ENCODE assay signal across 14 mouse cellular contexts in genomic region chr11:102008954-102009637, GRCm38 (mm10). TPM values are rescaled to one million over a fixed set of nuclear protein-coding genes. Genes with fewer than 3 reads are reported as not detected.
A peak's percentile ranks its signal among the peaks of the same experiment; 100 is the strongest.
DNase-seq lines count a peak whose midpoint lies in the region; ATAC-seq lines count a peak whose summit lies in the region.
"Had no signal": no experiment of that assay in that cellular context is flagged by ENCODE, and none has a peak within 500 bp of the region (broad histone marks: within the 10 kb centered on the region; RNA-seq: fewer than 3 reads in every experiment).

No protein-coding gene starts in this region.

- H3K27ac ChIP-seq in heart, embryonic 13.5 days (replicated peaks), result no peak overlapping the region
- H3K27ac ChIP-seq in midbrain, embryonic 11.5 days (ENCODE audit: low read depth, low read length), result peak overlapping the region; percentile 3; the same call in 1 of the 2 replicates
- no peak overlapping the region for H3K27ac ChIP-seq in midbrain, embryonic 15.5 days
- H3K27ac ChIP-seq in limb, embryonic 10.5 days, result peak overlapping the region; percentile 76

- H3K4me1 ChIP-seq in heart, embryonic 13.5 days, result 0 out of 2 replicates have a peak, but pooled peaks cover 4% of the 10 kb centered on the region
- H3K4me1 ChIP-seq in midbrain, embryonic 11.5 days (ENCODE audit: control insufficient read depth, insufficient read depth, low read length), result no peaks in the 10 kb centered on the region
- H3K4me1 ChIP-seq in midbrain, embryonic 15.5 days, result no peaks in the 10 kb centered on the region; the same call in 1 of the 2 replicates
- peaks cover 18% of the 10 kb centered on the region for H3K4me1 ChIP-seq in limb, embryonic 10.5 days

- no peak for DNase-seq in heart, adult 8-10 months (ENCODE audit: low spot score)
- no peak for DNase-seq in midbrain, embryonic 11.5 days (ENCODE audit: low spot score, missing footprints)
- DNase-seq in limb, embryonic 10.5 days (ENCODE audit: low spot score), result no peak
- peak; percentile 14 for DNase-seq in splenic B cell, adult 2 months (ENCODE audit: low read depth, low spot score)
- DNase-seq in layer of hippocampus, postnatal 14 days (ENCODE audit: low spot score in 2 of 2), result no peak
- DNase-seq: thymus, postnatal 36 days had no signal

- no peak overlapping the region for H3K9ac ChIP-seq in heart, embryonic 13.5 days
- H3K9ac ChIP-seq in midbrain, embryonic 11.5 days (ENCODE audit: low read length), result no peak overlapping the region
- no peak overlapping the region for H3K9ac ChIP-seq in midbrain, embryonic 15.5 days

- no peak overlapping the region for H3K4me2 ChIP-seq in heart, embryonic 13.5 days
- no peak overlapping the region for H3K4me2 ChIP-seq in midbrain, embryonic 11.5 days
- H3K4me2 ChIP-seq in midbrain, embryonic 15.5 days, result no peak overlapping the region

- peak; percentile 48; the same call in 1 of the 2 replicates for ATAC-seq in heart, embryonic 13.5 days (ENCODE audit: extremely low read depth, insufficient number of reproducible peaks, low FRiP score, low TSS enrichment)
- ATAC-seq in midbrain, embryonic 11.5 days (ENCODE audit: low FRiP score), result no peak
- ATAC-seq in midbrain, embryonic 15.5 days (replicated peaks), result no peak
- no peak for ATAC-seq in megakaryocyte, adult 5-6 weeks (ENCODE audit: poor library complexity, severe bottlenecking)

- H3K27me3 ChIP-seq in heart, embryonic 13.5 days (replicated peaks), result 0 out of 2 replicates have a peak, but pooled peaks cover 3% of the 10 kb centered on the region
- no peaks in the 10 kb centered on the region for H3K27me3 ChIP-seq in midbrain, embryonic 11.5 days (ENCODE audit: control insufficient read depth, insufficient read depth, low read length)
- no peaks in the 10 kb centered on the region for H3K27me3 ChIP-seq in midbrain, embryonic 15.5 days (replicated peaks)
- H3K27me3 ChIP-seq in limb, embryonic 10.5 days (ENCODE audit: low read depth, poor library complexity, severe bottlenecking), result no peaks in the 10 kb centered on the region
- no peaks in the 10 kb centered on the region for H3K27me3 ChIP-seq in splenic B cell, adult 2 months (ENCODE audit: control insufficient read depth, insufficient read depth, low read length, poor library complexity, severe bottlenecking)

- peaks cover 18% of the 10 kb centered on the region; the same call in 1 of the 2 replicates for H3K36me3 ChIP-seq in heart, embryonic 13.5 days
- peaks cover 5% of the 10 kb centered on the region; the same call in 1 of the 2 replicates for H3K36me3 ChIP-seq in midbrain, embryonic 11.5 days (ENCODE audit: control insufficient read depth, insufficient read depth, low read length)
- peaks cover 34% of the 10 kb centered on the region for H3K36me3 ChIP-seq in midbrain, embryonic 15.5 days (replicated peaks)
- H3K36me3 ChIP-seq in limb, embryonic 10.5 days, result peaks cover 99% of the 10 kb centered on the region
- H3K36me3 ChIP-seq in splenic B cell, adult 2 months (ENCODE audit: control insufficient read depth, insufficient read depth, low read length, poor library complexity, severe bottlenecking), result no peaks in the 10 kb centered on the region

- no peak overlapping the region for H3K4me3 ChIP-seq in heart, embryonic 13.5 days
- no peak overlapping the region for H3K4me3 ChIP-seq in midbrain, embryonic 11.5 days (ENCODE audit: low read depth, low read length)
- H3K4me3 ChIP-seq in midbrain, embryonic 15.5 days, result no peak overlapping the region
- H3K4me3 ChIP-seq in limb, embryonic 10.5 days, result no peak overlapping the region
- H3K4me3 ChIP-seq: erythroblast, embryonic 14.5 days had no signal

- WGBS in heart, embryonic 13.5 days, result 58% methylated on average over 15 of the region's 15 CpGs
- WGBS in midbrain, embryonic 11.5 days, result 89% methylated on average over 15 of the region's 15 CpGs
- 84% methylated on average over 15 of the region's 15 CpGs for WGBS in midbrain, embryonic 15.5 days
- 89% methylated on average over 15 of the region's 15 CpGs for WGBS in limb, embryonic 10.5 days

- no peaks in the 10 kb centered on the region for H3K9me3 ChIP-seq in heart, embryonic 13.5 days
- H3K9me3 ChIP-seq in midbrain, embryonic 11.5 days (ENCODE audit: control insufficient read depth, low read length), result no peaks in the 10 kb centered on the region
- H3K9me3 ChIP-seq in midbrain, embryonic 15.5 days, result no peaks in the 10 kb centered on the region
- H3K9me3 ChIP-seq in limb, embryonic 10.5 days (replicated peaks), result no peaks in the 10 kb centered on the region

RNA-seq across cellular contexts. Expression of gene Mpp3, which starts 19.2 kb away (rescaled TPM):
- polyA plus RNA-seq in heart, embryonic 13.5 days (2015; fragmentation: Nextera tagmentation; extraction: Ambion mirVana), result 2.9 and 3.8 TPM in 2 replicates
- total RNA-seq in heart, adult 8-10 months (2022), result 1 to 10 TPM in 3 of 4 experiments, under 1 TPM in 1; 0.92 to 2.6 (median 1.5) TPM
- 14.4 and 15.5 TPM in 2 replicates for polyA plus RNA-seq in midbrain, embryonic 11.5 days (2014; fragmentation: Nextera tagmentation; extraction: Ambion mirVana)
- polyA plus RNA-seq in midbrain, embryonic 15.5 days (2015; fragmentation: Nextera tagmentation; extraction: Ambion mirVana), result 60.1 and 62.9 TPM in 2 replicates
- 17.7 and 18.4 TPM in 2 replicates for polyA plus RNA-seq in limb, embryonic 10.5 days (2016; fragmentation: Nextera tagmentation; extraction: Ambion mirVana)
- not detected in 2 replicates for total RNA-seq in megakaryocyte, adult 5-6 weeks (2015)
- total RNA-seq in megakaryocyte, adult 5-6 weeks (2017), result not detected in 2 replicates
- 10 to 100 TPM; 87.4 to 93.8 TPM for total RNA-seq in layer of hippocampus, postnatal 14 days (2021)
- polyA plus RNA-seq: erythroblast, embryonic 14.5 days had no signal

RNA-seq across cellular contexts. Expression of gene Dusp3, which starts 22.3 kb away (rescaled TPM):
- polyA plus RNA-seq in heart, embryonic 13.5 days (2015; fragmentation: Nextera tagmentation; extraction: Ambion mirVana), result 50.3 and 53.6 TPM in 2 replicates
- 100 to 1,000 TPM; 107 to 186 (median 147) TPM for total RNA-seq in heart, adult 8-10 months (2022)
- 11.1 and 11.6 TPM in 2 replicates for polyA plus RNA-seq in midbrain, embryonic 11.5 days (2014; fragmentation: Nextera tagmentation; extraction: Ambion mirVana)
- 21.7 and 22.2 TPM in 2 replicates for polyA plus RNA-seq in midbrain, embryonic 15.5 days (2015; fragmentation: Nextera tagmentation; extraction: Ambion mirVana)
- polyA plus RNA-seq in limb, embryonic 10.5 days (2016; fragmentation: Nextera tagmentation; extraction: Ambion mirVana), result 9.2 TPM in 2 replicates
- 24.9 and 30.3 TPM in 2 replicates for total RNA-seq in megakaryocyte, adult 5-6 weeks (2015)
- total RNA-seq in megakaryocyte, adult 5-6 weeks (2017), result 21.9 and 25.2 TPM in 2 replicates
- total RNA-seq in layer of hippocampus, postnatal 14 days (2021), result 100 to 1,000 TPM; 156 to 159 TPM

RNA-seq across cellular contexts. Expression of gene Cfap97d1, which starts 25.0 kb away (rescaled TPM):
- polyA plus RNA-seq in heart, embryonic 13.5 days (2015; fragmentation: Nextera tagmentation; extraction: Ambion mirVana), result not detected in 2 replicates
- not detected for total RNA-seq in heart, adult 8-10 months (2022)
- not detected in 2 replicates for polyA plus RNA-seq in midbrain, embryonic 11.5 days (2014; fragmentation: Nextera tagmentation; extraction: Ambion mirVana)
- not detected in 2 replicates for polyA plus RNA-seq in midbrain, embryonic 15.5 days (2015; fragmentation: Nextera tagmentation; extraction: Ambion mirVana)
- not detected in 2 replicates for polyA plus RNA-seq in limb, embryonic 10.5 days (2016; fragmentation: Nextera tagmentation; extraction: Ambion mirVana)
- total RNA-seq in megakaryocyte, adult 5-6 weeks (2015), result not detected in 2 replicates
- not detected in 2 replicates for total RNA-seq in megakaryocyte, adult 5-6 weeks (2017)
- not detected for total RNA-seq in layer of hippocampus, postnatal 14 days (2021)
- total RNA-seq: layer of hippocampus, adult 8-10 months; liver, adult 2 months had no signal
- polyA plus RNA-seq: cortical plate, adult 2 months; erythroblast, embryonic 14.5 days; intestine, postnatal 0 days; liver, adult 2 months had no signal

RNA-seq across cellular contexts. Expression of gene Cd300lg, which starts 32.2 kb away (rescaled TPM):
- polyA plus RNA-seq in heart, embryonic 13.5 days (2015; fragmentation: Nextera tagmentation; extraction: Ambion mirVana), result 2.7 and 2.9 TPM in 2 replicates
- total RNA-seq in heart, adult 8-10 months (2022), result 10 to 100 TPM; 56.7 to 79.2 (median 64.0) TPM
- 0.11 and 0.19 TPM in 2 replicates for polyA plus RNA-seq in midbrain, embryonic 11.5 days (2014; fragmentation: Nextera tagmentation; extraction: Ambion mirVana)
- 0.31 and 0.43 TPM in 2 replicates for polyA plus RNA-seq in midbrain, embryonic 15.5 days (2015; fragmentation: Nextera tagmentation; extraction: Ambion mirVana)
- 0.38 and 0.45 TPM in 2 replicates for polyA plus RNA-seq in limb, embryonic 10.5 days (2016; fragmentation: Nextera tagmentation; extraction: Ambion mirVana)
- total RNA-seq in megakaryocyte, adult 5-6 weeks (2015), result 56.1 and 63.1 TPM in 2 replicates
- 37.9 and 40.4 TPM in 2 replicates for total RNA-seq in megakaryocyte, adult 5-6 weeks (2017)
- total RNA-seq in layer of hippocampus, postnatal 14 days (2021), result under 1 TPM; 0.24 to 0.32 TPM
- total RNA-seq: layer of hippocampus, adult 8-10 months had no signal
- polyA plus RNA-seq: erythroblast, embryonic 14.5 days had no signal

RNA-seq across cellular contexts. Expression of gene Sost, which starts 42.3 kb away (rescaled TPM):
- polyA plus RNA-seq in heart, embryonic 13.5 days (2015; fragmentation: Nextera tagmentation; extraction: Ambion mirVana), result 0.87 and 1.8 TPM in 2 replicates
- 1 to 10 TPM in 3 of 4 experiments, under 1 TPM in 1; 0.65 to 1.9 (median 1.2) TPM for total RNA-seq in heart, adult 8-10 months (2022)
- polyA plus RNA-seq in midbrain, embryonic 11.5 days (2014; fragmentation: Nextera tagmentation; extraction: Ambion mirVana), result not detected in 2 replicates
- not detected in 2 replicates for polyA plus RNA-seq in midbrain, embryonic 15.5 days (2015; fragmentation: Nextera tagmentation; extraction: Ambion mirVana)
- 1.6 and 1.9 TPM in 2 replicates for polyA plus RNA-seq in limb, embryonic 10.5 days (2016; fragmentation: Nextera tagmentation; extraction: Ambion mirVana)
- total RNA-seq in megakaryocyte, adult 5-6 weeks (2015), result not detected in 2 replicates
- total RNA-seq in megakaryocyte, adult 5-6 weeks (2017), result not detected in 2 replicates
- total RNA-seq in layer of hippocampus, postnatal 14 days (2021), result not detected
- total RNA-seq: liver, adult 2 months had no signal
- polyA plus RNA-seq: erythroblast, embryonic 14.5 days; intestine, postnatal 0 days had no signal

Comparison
In these comparisons a context has a peak if more than half of its experiments do, and no peak if none do; other contexts are left out.
1. H3K27ac ChIP-seq: peak in midbrain, embryonic 11.5 days (single experiment) and limb, embryonic 10.5 days (single experiment); none in heart, embryonic 13.5 days (single experiment) and midbrain, embryonic 15.5 days (single experiment).